Mouse (Mus musculus): ENCODE results near the gene Snap23.
A peak's percentile ranks its signal among the peaks of the same experiment; 100 is the strongest.

- TF ChIP-seq CTCF (IDR thresholded peaks at IDR 0.05; ENCODE audit: low read depth) (no peak), EP300 (IDR thresholded peaks at IDR 0.05; ENCODE audit: low read depth) (peak; percentile 77)
Measured at GRCm38 (mm10) chr2:120631521-120631920, 64.0 kb downstream of the Snap23 start.

Measured in liver, postnatal 0 days (tissue).